Mouse (Mus musculus): ENCODE data around the gene Fam180a. TPM values are rescaled to one million over a fixed set of nuclear protein-coding genes. Genes with fewer than 3 reads are reported as not detected.

Fam180a gene
- polyA plus RNA-seq, 1 experiment = 0.74 TPM

DNA sequence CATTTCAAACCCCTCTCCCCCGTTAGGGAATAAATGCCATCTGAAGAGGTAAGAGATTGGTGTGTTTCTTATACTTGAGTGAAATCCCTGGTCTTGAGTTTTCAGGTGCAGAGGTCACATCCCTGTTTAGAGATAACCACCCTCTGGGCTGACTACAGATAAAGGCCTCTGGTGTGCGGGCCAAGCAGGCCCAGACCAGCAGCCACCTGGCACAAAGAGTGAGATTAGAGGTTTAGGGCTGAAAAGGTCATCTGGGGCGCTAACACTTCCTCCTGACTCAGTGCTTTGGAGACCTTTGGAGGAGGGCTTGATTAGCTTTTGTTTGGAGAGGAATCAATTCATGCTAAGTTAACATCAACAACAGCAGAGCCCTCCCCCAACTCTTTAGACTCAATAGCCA is 7.7 kb upstream of the Fam180a start:
- TF ChIP-seq CTCF (IDR thresholded peaks at IDR 0.05; ENCODE audit: borderline replicate concordance, insufficient read depth, low read depth, low read length) = no peak
- TF ChIP-seq POLR2A (IDR thresholded peaks at IDR 0.05; ENCODE audit: borderline replicate concordance, insufficient read depth, low read length) = no peak
- no peak for DNase-seq
- WGBS = 67% methylated on average over 3 of the region's 3 CpGs

DNA sequence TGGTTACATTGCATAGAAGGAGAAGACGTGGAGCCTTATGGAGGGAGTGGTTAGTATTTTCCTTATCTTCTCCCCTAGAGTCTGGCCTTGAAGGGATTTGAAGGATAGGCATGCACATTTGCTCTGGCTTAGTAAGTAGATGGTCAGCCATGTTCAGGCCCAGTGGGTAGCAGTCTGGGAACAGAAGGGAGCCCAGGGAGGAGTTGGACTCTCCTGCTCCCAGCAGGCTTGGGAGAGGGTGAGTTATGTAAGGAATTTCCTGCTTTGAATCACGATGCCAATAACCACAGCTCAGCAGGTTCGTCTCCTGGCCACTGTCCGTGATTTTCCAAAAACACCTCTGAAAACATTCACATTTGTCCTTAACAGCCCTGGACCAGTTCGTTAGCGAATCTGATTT is 4.9 kb upstream of the Fam180a start:
- peak in 1 of 2 experiments; percentile 40 for DNase-seq
- no peaks in the 10 kb centered on the region for H3K27me3 ChIP-seq (ENCODE audit: control insufficient read depth, insufficient read depth, low read length)
- 37% methylated on average over 6 of the region's 6 CpGs for WGBS

More for the DNA sequence above, 7.7 kb upstream of the Fam180a start:
- no peak overlapping the region for H3K27ac ChIP-seq (ENCODE audit: insufficient read depth, low read length)
- H3K27me3 ChIP-seq (ENCODE audit: control insufficient read depth, insufficient read depth, low read length) = no peaks in the 10 kb centered on the region
- H3K4me3 ChIP-seq (replicated peaks; ENCODE audit: insufficient read depth, low read depth, low read length) = no peak overlapping the region
- no peaks in the 10 kb centered on the region; the same call in 1 of the 2 replicates for H3K4me1 ChIP-seq (ENCODE audit: control insufficient read depth, insufficient read depth, low read length)

DNA sequence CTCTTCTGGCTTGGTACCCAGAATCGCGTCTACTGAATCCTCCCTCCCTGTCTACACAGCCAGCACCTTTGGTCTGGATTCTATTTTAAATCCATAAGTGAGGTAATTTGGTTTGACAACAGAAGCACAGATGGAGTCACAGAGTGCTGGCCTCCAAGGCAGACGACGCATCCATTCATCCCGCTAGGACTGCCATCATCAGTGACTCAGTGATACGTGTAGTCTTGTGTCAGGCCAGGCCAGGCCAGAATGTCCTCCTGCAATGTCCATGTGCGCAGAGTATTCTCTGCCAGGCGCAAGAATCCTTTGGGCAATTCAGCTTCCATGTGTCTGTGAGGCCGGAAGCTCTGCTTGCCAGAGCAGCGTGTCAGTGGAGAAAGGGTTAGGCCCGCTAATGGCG is 4.0 kb upstream of the Fam180a start:
- Histone ChIP-seq H3K4me3 (replicated peaks; ENCODE audit: insufficient read depth, low read depth, low read length) (no peak overlapping the region), H3K27ac (ENCODE audit: insufficient read depth, low read length) (no peak overlapping the region), H3K27me3 (ENCODE audit: control insufficient read depth, insufficient read depth, low read length) (no peaks in the 10 kb centered on the region), H3K4me1 (ENCODE audit: control insufficient read depth, insufficient read depth, low read length) (no peaks in the 10 kb centered on the region; the same call in 1 of the 2 replicates)
- 54% methylated on average over 12 of the region's 12 CpGs for WGBS
- peak; percentile 25 to 61 for DNase-seq
- TF ChIP-seq POLR2A (IDR thresholded peaks at IDR 0.05; ENCODE audit: borderline replicate concordance, insufficient read depth, low read length) = no peak
- TF ChIP-seq CTCF (IDR thresholded peaks at IDR 0.05; ENCODE audit: borderline replicate concordance, insufficient read depth, low read depth, low read length) = no peak

More for the DNA sequence above, 4.9 kb upstream of the Fam180a start:
- TF ChIP-seq CTCF (IDR thresholded peaks at IDR 0.05; ENCODE audit: borderline replicate concordance, insufficient read depth, low read depth, low read length) = no peak
- no peak for TF ChIP-seq POLR2A (IDR thresholded peaks at IDR 0.05; ENCODE audit: borderline replicate concordance, insufficient read depth, low read length)
- H3K27ac ChIP-seq (ENCODE audit: insufficient read depth, low read length) = no peak overlapping the region
- H3K4me3 ChIP-seq (replicated peaks; ENCODE audit: insufficient read depth, low read depth, low read length) = no peak overlapping the region
- no peaks in the 10 kb centered on the region; the same call in 1 of the 2 replicates for H3K4me1 ChIP-seq (ENCODE audit: control insufficient read depth, insufficient read depth, low read length)

DNA sequence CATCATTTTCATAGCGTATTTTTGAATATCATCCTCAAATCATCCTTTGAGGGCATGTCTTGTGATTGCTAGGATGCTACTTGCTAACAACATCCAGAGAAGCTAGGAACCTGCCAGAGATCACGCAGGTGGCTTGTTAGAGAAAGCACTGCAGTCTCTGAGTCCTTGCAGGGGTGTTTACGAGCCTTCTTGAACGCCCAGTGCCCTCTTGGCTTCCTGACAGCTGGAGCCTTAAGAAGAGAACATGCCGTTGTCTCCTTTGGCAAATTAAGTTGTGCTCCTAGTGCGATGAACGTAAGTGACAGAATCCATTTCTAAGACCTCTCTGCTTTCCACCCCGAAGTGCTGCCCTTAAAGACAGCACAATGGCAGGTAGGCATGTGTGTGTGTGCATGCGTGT is 1.6 kb downstream of the Fam180a start:
- Histone ChIP-seq H3K4me3 (replicated peaks; ENCODE audit: insufficient read depth, low read depth, low read length) (no peak overlapping the region), H3K4me1 (ENCODE audit: control insufficient read depth, insufficient read depth, low read length) (no peaks in the 10 kb centered on the region), H3K27me3 (ENCODE audit: control insufficient read depth, insufficient read depth, low read length) (no peaks in the 10 kb centered on the region), H3K27ac (ENCODE audit: insufficient read depth, low read length) (no peak overlapping the region)
- TF ChIP-seq POLR2A (IDR thresholded peaks at IDR 0.05; ENCODE audit: borderline replicate concordance, insufficient read depth, low read length) (no peak), CTCF (IDR thresholded peaks at IDR 0.05; ENCODE audit: borderline replicate concordance, insufficient read depth, low read depth, low read length) (no peak)
- WGBS = 47% methylated on average over 9 of the region's 9 CpGs
- no peak for DNase-seq

GRCm38 (mm10) chr6:35323046-35323445 is 2.9 kb downstream of the Fam180a start:
- 27% methylated on average over 1 of the region's 1 CpGs for whole genome bisulfite sequencing
- Histone ChIP-seq H3K4me3 (replicated peaks; ENCODE audit: insufficient read depth, low read depth, low read length) (no peak overlapping the region), H3K27ac (ENCODE audit: insufficient read depth, low read length) (no peak overlapping the region), H3K4me1 (ENCODE audit: control insufficient read depth, insufficient read depth, low read length) (no peaks in the 10 kb centered on the region), H3K27me3 (ENCODE audit: control insufficient read depth, insufficient read depth, low read length) (no peaks in the 10 kb centered on the region)
- no peak for TF ChIP-seq CTCF (IDR thresholded peaks at IDR 0.05; ENCODE audit: borderline replicate concordance, insufficient read depth, low read depth, low read length)
- TF ChIP-seq POLR2A (IDR thresholded peaks at IDR 0.05; ENCODE audit: borderline replicate concordance, insufficient read depth, low read length) = no peak
- DNase-seq = no peak

GRCm38 (mm10) chr6:35321105-35321504 is 4.8 kb downstream of the Fam180a start:
- DNase-seq = no peak
- H3K4me1 ChIP-seq (ENCODE audit: control insufficient read depth, insufficient read depth, low read length) = no peaks in the 10 kb centered on the region
- H3K4me3 ChIP-seq (replicated peaks; ENCODE audit: insufficient read depth, low read depth, low read length) = no peak overlapping the region
- H3K27ac ChIP-seq (ENCODE audit: insufficient read depth, low read length) = no peak overlapping the region
- no peak for TF ChIP-seq CTCF (IDR thresholded peaks at IDR 0.05; ENCODE audit: borderline replicate concordance, insufficient read depth, low read depth, low read length)
- TF ChIP-seq POLR2A (IDR thresholded peaks at IDR 0.05; ENCODE audit: borderline replicate concordance, insufficient read depth, low read length) = no peak
- H3K27me3 ChIP-seq (ENCODE audit: control insufficient read depth, insufficient read depth, low read length) = no peaks in the 10 kb centered on the region
- 77% methylated on average over 4 of the region's 4 CpGs for WGBS

GRCm38 (mm10) chr6:35319850-35320249 is 6.1 kb downstream of the Fam180a start:
- DNase-seq = no peak
- no peaks in the 10 kb centered on the region for H3K27me3 ChIP-seq (ENCODE audit: control insufficient read depth, insufficient read depth, low read length)
- H3K4me3 ChIP-seq (replicated peaks; ENCODE audit: insufficient read depth, low read depth, low read length) = no peak overlapping the region
- H3K4me1 ChIP-seq (ENCODE audit: control insufficient read depth, insufficient read depth, low read length) = no peaks in the 10 kb centered on the region
- WGBS = 80% methylated on average over 6 of the region's 6 CpGs
- H3K27ac ChIP-seq (ENCODE audit: insufficient read depth, low read length) = no peak overlapping the region
- TF ChIP-seq POLR2A (IDR thresholded peaks at IDR 0.05; ENCODE audit: borderline replicate concordance, insufficient read depth, low read length) (no peak), CTCF (IDR thresholded peaks at IDR 0.05; ENCODE audit: borderline replicate concordance, insufficient read depth, low read depth, low read length) (no peak)

GRCm38 (mm10) chr6:35313520-35313919 is 12.4 kb downstream of the Fam180a start:
- 70% methylated on average over 8 of the region's 8 CpGs for WGBS
- H3K4me1 ChIP-seq (ENCODE audit: control insufficient read depth, insufficient read depth, low read length) = no peaks in the 10 kb centered on the region
- no peak overlapping the region for H3K4me3 ChIP-seq (replicated peaks; ENCODE audit: insufficient read depth, low read depth, low read length)
- no peak overlapping the region for H3K27ac ChIP-seq (ENCODE audit: insufficient read depth, low read length)
- H3K27me3 ChIP-seq (ENCODE audit: control insufficient read depth, insufficient read depth, low read length) = no peaks in the 10 kb centered on the region
- TF ChIP-seq POLR2A (IDR thresholded peaks at IDR 0.05; ENCODE audit: borderline replicate concordance, insufficient read depth, low read length) (no peak), CTCF (IDR thresholded peaks at IDR 0.05; ENCODE audit: borderline replicate concordance, insufficient read depth, low read depth, low read length) (no peak)
- DNase-seq = no peak

All from cerebellum, adult 2 months (tissue).